Mouse (Mus musculus) kidney, postnatal 10 days (tissue): ENCODE data around the gene Samd10.

ENCODE experiments used
- DNase-seq: peaks from one replicate; pipeline ENCODE4 v3.0.0; 2021; ENCODE audit warnings: mixed read lengths

Gene Samd10

GRCm38 (mm10) chr2:181598454-181599351 lies at the start of gene Samd10:
Gene Samd10, minus strand, starts transcription at chr2:181599212.
- DNase-seq = peak; percentile 77

- no peak for DNase-seq
Measured at GRCm38 (mm10) chr2:181646626-181647472, 47.8 kb upstream of the Samd10 start.

- DNase-seq = no peak
Measured at GRCm38 (mm10) chr2:181645666-181646065, 46.7 kb upstream of the Samd10 start.

GRCm38 (mm10) chr2:181644361-181644760 lies 45.3 kb upstream of the Samd10 start:
- peak; percentile 67 for DNase-seq

GRCm38 (mm10) chr2:181635865-181636264 lies 36.9 kb upstream of the Samd10 start:
- DNase-seq = no peak

- DNase-seq = no peak
Measured at GRCm38 (mm10) chr2:181632624-181633023, 33.6 kb upstream of the Samd10 start.

GRCm38 (mm10) chr2:181628471-181628870 lies 29.5 kb upstream of the Samd10 start:
- no peak for DNase-seq

- peak; percentile 61 for DNase-seq
Measured at GRCm38 (mm10) chr2:181623401-181623800, 24.4 kb upstream of the Samd10 start.

GRCm38 (mm10) chr2:181618761-181619495 lies 19.9 kb upstream of the Samd10 start:
- DNase-seq = no peak

- no peak for DNase-seq
Measured at GRCm38 (mm10) chr2:181602367-181602766, 3.4 kb upstream of the Samd10 start.

GRCm38 (mm10) chr2:181601751-181602145 lies 2.7 kb upstream of the Samd10 start:
- DNase-seq = no peak

- peak; percentile 99 for DNase-seq
Measured at GRCm38 (mm10) chr2:181600828-181601750, 2.1 kb upstream of the Samd10 start.

- no peak for DNase-seq
Measured at GRCm38 (mm10) chr2:181600226-181600758, 1.3 kb upstream of the Samd10 start.

GRCm38 (mm10) chr2:181597378-181598061 lies 1.5 kb downstream of the Samd10 start:
- DNase-seq = no peak

GRCm38 (mm10) chr2:181596221-181596960 lies 2.6 kb downstream of the Samd10 start:
- no peak for DNase-seq

GRCm38 (mm10) chr2:181594946-181595696 lies 3.9 kb downstream of the Samd10 start:
- peak; percentile 63 for DNase-seq

- DNase-seq = no peak
Measured at GRCm38 (mm10) chr2:181593937-181594336, 5.1 kb downstream of the Samd10 start.

GRCm38 (mm10) chr2:181593042-181593421 lies 6.0 kb downstream of the Samd10 start:
- peak; percentile 67 for DNase-seq
